Mouse (Mus musculus) gastrocnemius, adult 2 months (tissue): Measurements from ENCODE around the gene Magi2. TPM values are rescaled to one million over a fixed set of nuclear protein-coding genes. Genes with fewer than 3 reads are reported as not detected.
A peak's percentile ranks its signal among the peaks of the same experiment; 100 is the strongest.

Source experiments
- DNase-seq: peaks from one replicate; pipeline ENCODE4 v3.0.0; 2022
- H3K27ac ChIP-seq: fragments of 200-600 bp; 2 replicates; pipeline ENCODE4 v1.8.1; 2022; ENCODE audit warnings: mild to moderate bottlenecking
- H3K4me3 ChIP-seq: fragments of 200-600 bp; 2 replicates; pipeline ENCODE4 v1.8.1; 2022; ENCODE audit warnings: mild to moderate bottlenecking, moderate library complexity
- CTCF ChIP-seq: fragments of 200-600 bp; IDR thresholded peaks from 2 replicates; pipeline ENCODE4 v1.8.1; 2022; ENCODE audit warnings: antibody characterized with exemption, mild to moderate bottlenecking, moderate library complexity
- intact Hi-C: fragments of 180-260 bp; cut with DNase I; formaldehyde crosslinking; loops from one replicate; pipeline ENCODE4 v1.15.1; 2025
- total RNA-seq, 2 experiments: library from RNA; stranded (reverse); gene quantifications; 2 replicates each; pipeline ENCODE4 v1.2.3; 2021

Magi2 gene
- total RNA-seq, 2 experiments from 2014 or later: 0.98 to 1.6 TPM

DNA sequence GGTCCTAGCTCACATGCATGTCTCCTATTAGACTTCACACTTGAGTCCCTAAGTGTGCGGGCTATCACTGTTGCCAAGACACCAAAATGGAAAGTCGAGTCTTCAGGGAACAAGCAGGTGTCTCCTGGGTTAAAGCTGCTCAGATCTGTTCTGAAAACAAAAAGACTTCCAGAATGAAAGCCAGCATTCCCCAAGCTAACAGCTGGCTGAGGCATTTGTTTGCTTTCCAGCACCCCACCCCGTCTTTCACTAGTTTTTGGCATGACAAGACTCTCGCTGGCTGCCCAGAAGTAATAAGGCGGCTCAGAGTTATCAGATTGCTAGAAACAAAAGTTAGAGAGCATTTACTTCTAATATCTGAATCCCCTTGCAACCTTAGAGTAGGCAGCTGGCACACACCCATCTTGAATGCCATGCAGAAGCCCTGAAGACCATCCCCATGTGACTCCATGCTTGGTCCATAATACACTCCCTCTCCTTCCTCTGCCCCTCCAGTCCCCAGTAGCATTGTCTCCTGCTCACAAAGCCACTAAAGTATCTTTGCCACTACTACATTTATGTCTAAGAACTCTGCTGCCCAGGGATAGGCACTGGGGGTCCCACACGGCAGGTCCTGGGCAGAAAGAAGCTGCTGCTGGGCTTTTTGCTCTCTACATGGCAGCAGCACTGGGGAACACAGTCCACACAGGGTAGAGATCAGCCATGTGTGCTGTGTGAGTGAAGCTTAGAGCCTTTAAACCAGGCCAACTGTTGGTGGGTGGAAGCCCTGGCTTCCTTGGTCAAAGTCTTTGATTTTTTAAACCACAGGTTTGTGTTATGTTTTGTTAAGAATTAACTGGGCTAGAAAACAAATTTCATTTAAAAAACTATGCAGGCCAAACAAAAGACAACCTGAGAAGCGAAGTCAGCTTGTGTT is 1394.0 kb downstream of the Magi2 start:
- DNase-seq: peak; percentile 52
- Histone ChIP-seq H3K27ac (no peak overlapping the region), H3K4me3 (peak overlapping the region; percentile 21; the same call in 1 of the 2 replicates)
- no peak for TF ChIP-seq CTCF
- intact Hi-C loops: no loop called here

DNA sequence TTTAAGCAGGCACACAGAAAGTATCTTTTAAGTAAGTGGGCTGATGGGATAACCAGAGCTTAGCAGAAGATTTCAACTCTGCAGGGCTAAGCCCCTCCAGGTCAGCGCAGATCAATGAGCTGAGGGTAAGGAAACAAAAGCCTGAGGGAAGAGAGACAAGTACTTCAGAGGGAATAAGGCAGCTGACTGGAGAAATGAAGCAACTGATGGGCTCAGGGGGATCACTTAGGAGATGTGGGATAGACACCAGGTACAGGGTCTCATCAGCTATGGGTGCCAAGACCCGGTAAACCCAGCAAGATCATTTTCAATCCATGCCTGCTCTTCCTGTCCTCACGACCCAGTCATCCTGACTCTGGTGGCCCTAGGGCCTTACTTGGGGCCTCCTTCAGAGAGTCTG is 1395.6 kb downstream of the Magi2 start:
- Histone ChIP-seq H3K27ac (no peak overlapping the region), H3K4me3 (no peak overlapping the region)
- intact Hi-C loops: no loop called here
- no peak for DNase-seq
- no peak for TF ChIP-seq CTCF

DNA sequence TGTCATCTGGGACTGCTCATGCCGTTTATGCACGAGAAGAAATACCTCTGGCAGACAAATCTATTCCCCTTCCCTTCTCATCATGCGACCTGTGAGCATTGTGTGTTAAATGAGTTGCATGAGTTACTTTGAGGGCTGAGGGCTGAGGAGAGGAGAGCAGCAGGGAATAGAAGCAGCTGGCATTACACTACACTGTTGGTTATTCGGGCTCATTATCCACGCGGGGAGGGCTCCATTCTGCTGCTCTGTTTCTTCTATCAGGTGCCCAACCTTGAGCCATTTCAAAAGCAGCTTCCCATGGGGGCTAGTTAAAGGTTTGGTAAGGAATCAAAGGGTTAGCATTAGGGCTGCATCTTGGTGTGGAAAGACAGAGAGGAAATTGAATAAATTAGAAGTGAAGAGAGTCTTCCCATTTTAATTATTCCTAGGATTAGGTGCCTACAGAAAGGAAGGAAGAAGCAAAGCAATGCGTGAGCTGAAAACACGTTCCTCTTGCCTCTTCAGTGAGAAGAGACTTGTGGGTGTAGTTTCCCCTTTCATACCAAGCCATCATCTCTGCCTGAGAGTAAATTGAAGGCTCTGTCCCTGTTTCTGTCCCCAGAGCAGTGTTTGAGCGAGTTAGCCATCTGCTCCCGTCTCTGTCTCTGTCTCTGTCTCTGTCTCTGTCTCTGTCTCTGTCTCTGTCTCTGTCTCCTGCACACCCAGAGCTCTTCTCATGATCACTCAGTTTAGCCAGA is 1396.2 kb downstream of the Magi2 start:
- Histone ChIP-seq H3K4me3 (no peak overlapping the region), H3K27ac (no peak overlapping the region)
- no peak for TF ChIP-seq CTCF
- intact Hi-C loops: no loop called here
- no peak for DNase-seq

DNA sequence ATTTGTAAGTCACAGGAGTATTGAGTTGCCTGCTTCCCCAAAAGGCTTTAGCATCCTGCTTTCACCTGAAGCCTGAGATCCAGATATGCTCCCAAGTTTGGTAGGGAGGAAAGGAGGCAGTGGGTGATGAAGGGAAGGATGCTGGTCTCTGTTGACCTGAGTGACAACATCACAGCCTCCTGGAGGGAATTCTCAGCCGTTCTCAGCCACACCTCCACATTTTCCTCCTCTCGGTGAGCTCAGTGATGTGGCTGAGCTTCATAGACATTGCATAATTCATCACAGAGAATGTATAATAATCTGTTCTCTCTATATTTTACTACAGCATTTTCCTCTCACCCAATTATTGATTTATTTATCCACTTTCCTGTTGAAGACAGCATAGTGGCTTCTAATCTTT is 1398.3 kb downstream of the Magi2 start:
- intact Hi-C loops: no loop called here
- Histone ChIP-seq H3K27ac (no peak overlapping the region), H3K4me3 (no peak overlapping the region)
- no peak for TF ChIP-seq CTCF
- DNase-seq: no peak

DNA sequence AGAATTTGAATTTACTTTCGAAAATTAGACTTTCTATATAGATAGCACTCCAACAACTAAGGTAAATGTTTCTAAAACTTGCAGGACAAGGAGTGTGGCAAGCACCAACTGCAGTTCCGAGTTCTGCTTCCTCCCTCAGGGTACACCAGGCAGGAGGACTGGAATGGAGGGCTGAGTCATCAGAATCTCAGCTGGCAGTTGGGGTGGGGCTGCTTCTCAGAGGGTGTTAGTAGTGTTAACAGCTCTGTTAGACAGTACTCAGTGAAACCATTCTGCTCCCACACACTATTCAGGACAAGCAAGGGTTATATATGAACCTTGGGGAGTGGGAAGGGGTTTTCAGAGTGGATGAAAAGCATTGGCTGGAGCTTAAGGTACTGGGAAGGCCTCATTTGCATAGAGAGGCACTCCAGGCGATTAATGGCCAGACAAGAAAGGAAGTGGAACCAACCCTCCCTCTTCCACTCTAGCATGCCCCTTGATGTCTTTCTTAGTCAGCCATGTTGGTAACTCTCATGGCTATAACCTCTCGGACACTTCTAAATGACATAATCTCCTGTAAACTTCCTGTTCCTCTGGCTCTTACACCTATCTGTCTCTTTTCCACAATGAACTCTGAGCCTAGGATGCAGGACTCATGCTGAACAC is 1402.2 kb downstream of the Magi2 start:
- Histone ChIP-seq H3K4me3 (no peak overlapping the region), H3K27ac (no peak overlapping the region)
- intact Hi-C loops: no loop called here
- no peak for TF ChIP-seq CTCF
- DNase-seq: no peak

DNA sequence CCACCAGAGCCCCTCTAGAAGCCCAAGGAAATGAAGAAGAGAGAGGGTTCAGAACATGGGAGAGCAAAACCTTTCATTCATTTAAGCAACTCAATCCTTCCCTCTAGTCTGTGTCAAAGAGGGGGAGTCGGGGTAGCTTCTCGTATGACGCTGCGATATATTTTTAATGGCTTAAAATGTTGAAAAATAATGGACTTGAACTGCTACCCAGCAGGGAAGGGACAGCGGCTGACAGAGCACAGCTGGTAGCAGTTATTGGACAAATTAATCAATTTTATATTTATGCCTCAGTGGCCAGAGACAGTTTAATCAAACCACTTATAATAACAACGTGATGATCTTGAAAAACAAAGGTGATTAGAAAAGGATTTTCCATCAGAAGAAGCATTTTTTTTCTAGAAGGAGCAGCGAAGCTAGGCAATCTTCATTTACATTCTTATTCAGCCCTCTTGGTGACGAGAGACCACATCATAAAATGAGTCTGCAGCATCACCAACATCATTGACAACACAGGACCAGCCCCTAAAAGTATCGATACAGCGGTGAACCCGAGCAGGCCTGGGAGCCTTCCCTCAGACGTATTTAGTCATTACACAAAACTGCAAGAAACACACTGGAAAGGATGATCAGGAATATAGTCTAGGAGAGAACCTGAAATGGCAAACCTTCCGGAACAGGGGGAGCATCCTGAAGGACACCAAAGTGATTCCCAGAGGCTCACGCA is 1407.4 kb downstream of the Magi2 start:
- DNase-seq: no peak
- Histone ChIP-seq H3K4me3 (no peak overlapping the region), H3K27ac (no peak overlapping the region)
- intact Hi-C loops: no loop called here
- no peak for TF ChIP-seq CTCF

DNA sequence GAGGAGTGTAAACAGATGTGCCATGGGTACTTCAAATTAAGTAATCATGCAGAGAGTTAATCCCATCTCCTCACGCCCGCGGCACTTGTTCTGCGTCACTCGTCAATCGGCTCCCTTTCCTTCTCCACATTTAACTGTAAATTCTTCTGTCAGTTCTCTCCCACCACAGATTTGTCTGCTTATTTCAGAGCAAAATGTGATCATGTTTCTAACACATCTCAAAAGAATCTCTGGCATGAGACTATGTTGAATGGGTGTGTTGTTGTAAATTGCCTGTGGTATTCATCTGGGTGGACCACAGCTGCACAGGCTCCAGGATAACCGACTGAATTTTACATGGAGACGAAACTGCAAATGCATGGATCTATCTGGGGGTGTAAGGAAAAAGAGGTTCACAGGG is 1408.0 kb downstream of the Magi2 start:
- intact Hi-C loops: no loop called here
- DNase-seq: no peak
- no peak for TF ChIP-seq CTCF
- Histone ChIP-seq H3K4me3 (no peak overlapping the region), H3K27ac (no peak overlapping the region)

DNA sequence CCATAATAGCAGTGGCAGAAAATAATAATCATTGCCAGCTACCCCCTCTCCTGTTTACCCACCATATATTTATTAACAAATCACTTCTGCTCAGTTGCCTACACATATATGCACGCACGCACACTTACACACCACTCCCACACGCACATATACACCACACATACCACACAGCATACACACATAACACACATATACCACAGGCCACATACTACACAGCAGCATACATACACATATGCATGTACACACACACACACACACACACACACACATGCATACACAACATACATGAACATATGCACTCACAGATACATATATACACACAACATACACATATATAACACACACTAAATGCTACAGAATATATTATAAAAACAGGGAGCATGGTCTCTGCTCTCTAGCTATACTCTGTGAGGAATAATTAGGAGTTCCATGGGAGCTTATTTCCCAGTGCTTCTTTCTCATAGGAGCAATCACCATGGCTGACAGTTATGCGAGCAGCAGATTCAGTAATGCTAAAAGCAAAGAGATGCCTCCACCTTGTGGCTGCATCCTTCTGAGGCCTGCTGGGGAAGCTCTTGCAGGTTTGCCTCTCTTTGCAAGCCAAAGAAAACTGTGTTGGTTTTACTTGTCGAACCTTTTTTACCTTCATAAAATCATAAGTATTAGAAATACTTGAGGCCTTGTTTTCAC is 1410.6 kb downstream of the Magi2 start:
- Histone ChIP-seq H3K27ac (no peak overlapping the region), H3K4me3 (no peak overlapping the region)
- intact Hi-C loops: no loop called here
- TF ChIP-seq CTCF: peak; percentile 38
- DNase-seq: no peak

DNA sequence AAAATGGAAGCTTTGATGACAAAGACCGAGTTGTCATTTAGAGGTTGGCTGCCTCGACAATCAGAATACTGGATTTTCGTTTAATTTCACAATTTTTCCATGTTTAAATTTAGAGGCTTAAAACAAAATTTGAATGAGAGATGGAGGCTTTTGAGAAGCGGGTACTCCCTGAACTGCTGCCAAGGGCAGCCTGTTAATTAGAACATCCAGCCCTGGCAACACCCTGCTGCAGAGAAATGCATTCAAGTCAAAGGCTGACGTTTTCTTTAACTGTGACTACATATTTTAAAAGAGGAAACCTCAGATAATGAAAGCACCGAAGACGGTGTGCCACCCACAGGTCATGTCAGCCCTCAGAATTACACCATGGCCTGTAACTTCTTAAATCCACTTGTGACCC is 1415.4 kb downstream of the Magi2 start:
- intact Hi-C loops: no loop called here
- H3K27ac ChIP-seq: no peak overlapping the region
- TF ChIP-seq CTCF: no peak
- no peak for DNase-seq
- H3K4me3 ChIP-seq: no peak overlapping the region

DNA sequence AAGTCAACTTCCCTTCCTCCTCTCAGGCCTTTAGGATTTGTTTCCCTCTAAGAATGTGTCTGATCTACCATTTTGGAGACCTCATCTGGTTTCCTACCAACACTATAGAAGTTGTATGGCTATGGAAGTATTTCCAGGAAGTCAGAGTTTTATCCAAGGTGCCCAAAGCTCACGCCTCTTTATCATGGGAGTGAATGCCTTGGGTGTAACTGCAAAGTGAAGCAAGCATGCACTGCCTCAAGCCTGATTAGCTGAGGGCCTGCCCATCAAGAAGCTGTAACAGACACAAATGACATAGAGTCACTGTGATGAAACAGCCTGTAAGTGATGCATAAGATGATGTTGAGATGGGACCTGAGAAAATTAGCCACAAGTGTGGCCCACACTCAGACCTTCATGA is 1416.9 kb downstream of the Magi2 start:
- intact Hi-C loops: no loop called here
- Histone ChIP-seq H3K27ac (no peak overlapping the region), H3K4me3 (no peak overlapping the region)
- no peak for DNase-seq
- no peak for TF ChIP-seq CTCF

DNA sequence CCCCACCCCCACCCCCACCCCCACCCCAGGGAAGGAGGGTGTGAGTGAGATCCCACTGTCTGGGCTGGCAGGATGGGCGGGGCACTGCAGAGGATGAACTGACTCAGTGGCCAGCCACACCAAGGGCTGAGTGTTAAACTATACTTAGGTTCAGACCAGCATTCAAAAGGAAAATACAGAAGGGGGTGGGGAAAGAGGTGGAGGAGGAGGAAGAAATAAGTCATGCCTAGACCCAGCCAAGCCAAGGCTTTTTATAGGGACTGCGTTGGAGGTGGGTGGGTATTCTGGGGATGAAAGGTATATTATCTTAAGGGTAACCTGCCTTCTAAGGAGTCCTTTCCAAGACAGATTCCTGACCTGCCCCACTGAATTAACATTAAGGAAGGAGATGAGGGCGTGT is 1420.1 kb downstream of the Magi2 start:
- DNase-seq: no peak
- intact Hi-C loops: no loop called here
- H3K27ac ChIP-seq: no peak overlapping the region
- TF ChIP-seq CTCF: no peak
- H3K4me3 ChIP-seq: no peak overlapping the region
